Mouse (Mus musculus) activated CD4-positive, CD25-positive, alpha-beta regulatory T cell (primary cell): ENCODE results near the gene Terb1. TPM values are rescaled to one million over a fixed set of nuclear protein-coding genes. Genes with fewer than 3 reads are reported as not detected.

ENCODE experiments used
- polyA plus RNA-seq, 2 experiments: library from polyadenylated mRNA; unstranded; fragments of 100-300 nt; shearing (Covaris generic); gene quantifications; one replicate each; pipeline ENCODE4 v1.2.1; 2017

Gene Terb1
- not detected for polyA plus RNA-seq

GRCm38 (mm10) chr8:104509061-104510006 lies at the start of gene Terb1:
Gene Terb1 (minus strand): TSS chr8:104509910.

GRCm38 (mm10) chr8:104533971-104534778 lies 24.5 kb upstream of the Terb1 start, which contains the start of the genes Nae1 and Car7:
Gene Nae1 (minus strand): TSS chr8:104534637.
Gene Car7 (plus strand): TSS chr8:104534689.

DNA sequence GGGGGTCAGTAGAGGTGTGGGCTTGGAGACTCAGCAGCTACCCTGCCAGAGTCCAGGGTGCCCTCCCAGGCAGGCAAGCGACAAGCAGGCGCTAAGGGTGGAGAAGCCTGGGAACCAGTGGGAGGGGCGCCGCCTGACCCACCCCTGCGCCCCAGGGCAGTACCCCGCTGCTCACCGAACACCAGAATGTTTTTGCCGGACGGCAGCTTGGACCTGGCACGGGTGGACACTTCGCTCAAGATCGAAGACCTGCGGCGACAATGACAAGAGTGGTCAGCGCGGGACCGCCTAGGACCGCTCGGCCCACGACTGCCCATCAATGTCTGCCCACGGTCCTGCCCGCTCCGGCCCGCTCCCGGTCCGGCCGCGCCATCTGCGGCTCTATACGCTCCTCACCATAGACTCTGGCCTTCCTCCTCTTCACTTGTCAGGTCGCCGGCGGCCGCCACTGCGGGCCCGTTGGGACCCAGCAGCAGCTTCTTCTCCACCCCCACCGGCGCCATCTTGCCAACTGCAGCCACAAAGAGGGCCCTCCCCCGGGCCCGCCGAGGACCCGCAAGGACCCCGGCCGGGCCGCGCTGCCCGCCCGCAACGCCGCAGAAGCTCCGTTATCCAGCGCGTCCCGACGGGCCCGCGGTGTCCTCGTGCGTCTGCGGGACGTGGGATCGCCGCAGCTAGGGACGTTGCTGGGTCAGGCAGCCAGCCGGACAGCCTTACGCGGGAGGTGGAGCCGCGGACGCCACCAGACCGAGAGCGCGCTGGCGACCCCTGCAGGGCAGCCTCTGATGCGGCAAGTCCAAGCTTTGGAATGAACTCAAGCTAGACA lies 67.2 kb downstream of the Terb1 start, which contains the start of gene Dync1li2:
Gene Dync1li2, minus strand, starts transcription at position 749 of the 826 bp plus-strand sequence.

Other genes with a start within 250 kb of the Terb1 start
- gene Cmtm2a, start 216.7 kb downstream of the Terb1 start, polyA plus RNA-seq: under 1 TPM in 1 of 2 experiments, not detected in 1; 0.48 TPM
- gene Gm45711, start 199.8 kb downstream of the Terb1 start, polyA plus RNA-seq: not detected
- under 1 TPM in 1 of 2 experiments, not detected in 1; 0.31 TPM for gene Cmtm1, start 199.8 kb downstream of the Terb1 start, polyA plus RNA-seq
- gene Gm11020, start 188.3 kb downstream of the Terb1 start, polyA plus RNA-seq: not detected
- gene Cmtm2b, start 187.7 kb downstream of the Terb1 start, polyA plus RNA-seq: not detected
- gene Cmtm3, start 170.5 kb downstream of the Terb1 start, polyA plus RNA-seq: 10 to 100 TPM; 20.2 to 24.7 TPM
- gene Cmtm4, start 114.1 kb downstream of the Terb1 start, polyA plus RNA-seq: under 1 TPM; 0.49 to 0.91 TPM
- gene Dync1li2, start 66.9 kb downstream of the Terb1 start, polyA plus RNA-seq: 10 to 100 TPM; 29.0 to 38.0 TPM
- 10 to 100 TPM; 72.7 to 85.3 TPM for gene Nae1, start 24.7 kb upstream of the Terb1 start, polyA plus RNA-seq
- 1 to 10 TPM; 2.6 to 2.9 TPM for gene Car7, start 24.8 kb upstream of the Terb1 start, polyA plus RNA-seq
- gene Pdp2, start 81.5 kb upstream of the Terb1 start, polyA plus RNA-seq: 1 to 10 TPM; 4.3 TPM
- under 1 TPM in 1 of 2 experiments, not detected in 1; 0.45 TPM for gene Cdh16, start 114.5 kb upstream of the Terb1 start, polyA plus RNA-seq
- 10 to 100 TPM; 26.3 to 72.7 TPM for gene Rrad, start 121.4 kb upstream of the Terb1 start, polyA plus RNA-seq
- 100 to 1,000 TPM in 1 of 2 experiments, 10 to 100 TPM in 1; 88.7 to 128 TPM for gene Ciao2b, start 132.1 kb upstream of the Terb1 start, polyA plus RNA-seq
- under 1 TPM in 1 of 2 experiments, not detected in 1; 0.32 TPM for gene Ces2a, start 224.1 kb upstream of the Terb1 start, polyA plus RNA-seq